Mouse (Mus musculus) C2C12 (cell line): ENCODE measurements around the gene Pou6f1.

Experiments
- CTCF ChIP-seq: IDR thresholded peaks from one replicate; pipeline ENCODE4 v1.5.1; 2011; ENCODE audit not compliant: control insufficient read depth, insufficient read depth, insufficient read length
- MAX ChIP-seq: IDR thresholded peaks from one replicate; pipeline ENCODE4 v1.6.1; 2011; ENCODE audit warnings: mild to moderate bottlenecking, control low read depth
- MYOD1 ChIP-seq: IDR thresholded peaks from one replicate; pipeline ENCODE4 v1.6.1; 2011; ENCODE audit warnings: low read depth; ENCODE audit not compliant: control insufficient read depth, insufficient read length
- MYOG ChIP-seq: IDR thresholded peaks from one replicate; pipeline ENCODE4 v1.6.1; 2011; ENCODE audit not compliant: control insufficient read depth, insufficient read length; ENCODE audit errors: extremely low read depth
- USF1 ChIP-seq: IDR thresholded peaks from one replicate; pipeline ENCODE4 v1.6.1; 2011; ENCODE audit warnings: low read depth, mild to moderate bottlenecking, control low read depth, moderate library complexity

DNA sequence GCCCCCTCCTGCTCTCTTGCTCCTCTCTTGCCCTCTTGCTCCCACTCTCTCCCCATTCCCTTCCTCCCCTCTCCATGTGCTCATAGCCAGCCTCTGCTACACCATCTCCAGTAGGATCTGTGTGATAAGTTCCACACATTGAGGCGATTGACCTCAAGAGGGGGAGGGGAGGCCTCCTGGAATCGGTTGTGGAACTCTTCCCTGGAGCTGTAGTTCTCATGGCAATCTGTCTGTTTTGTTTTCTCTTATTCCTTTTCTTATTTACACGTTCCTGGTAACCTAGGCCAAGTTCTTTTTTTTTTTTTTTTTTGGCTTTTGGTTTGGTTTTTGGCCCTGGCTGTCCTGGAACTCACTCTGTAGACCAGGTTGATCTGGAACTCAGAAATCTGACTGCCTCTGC, 1.9 kb upstream of the Pou6f1 start:
- TF ChIP-seq CTCF (no peak), MYOG (no peak), USF1 (no peak), MAX (no peak), MYOD1 (no peak)
